Mouse (Mus musculus) megakaryocyte, embryonic 14.5 days (primary cell): ENCODE results near the gene Atp6v1g1. TPM values are rescaled to one million over a fixed set of nuclear protein-coding genes. Genes with fewer than 3 reads are reported as not detected.

Experiments
- H3K27me3 ChIP-seq: replicated peaks from 2 replicates; pipeline ENCODE3; 2012; ENCODE audit warnings: inconsistent platforms
- H3K36me3 ChIP-seq: replicated peaks from 2 replicates; pipeline ENCODE3; 2012; ENCODE audit warnings: low read length, inconsistent platforms, mixed read lengths
- H3K4me1 ChIP-seq: 2 replicates; pipeline ENCODE4 v1.6.1; 2012; ENCODE audit warnings: inconsistent platforms
- H3K4me3 ChIP-seq: replicated peaks from 2 replicates; pipeline ENCODE3; 2012; ENCODE audit warnings: moderate library complexity, mild to moderate bottlenecking, inconsistent platforms
- H3K9me3 ChIP-seq: 2 replicates; pipeline ENCODE4 v1.6.1; 2012; ENCODE audit warnings: inconsistent platforms
- FLI1 ChIP-seq: IDR thresholded peaks from 2 replicates; pipeline ENCODE4 v1.6.1; 2012; ENCODE audit warnings: low read length, inconsistent platforms, mixed read lengths
- GATA1 ChIP-seq: IDR thresholded peaks from 3 replicates; pipeline ENCODE4 v1.6.1; 2012; ENCODE audit warnings: mixed read lengths, low read length, inconsistent platforms, borderline replicate concordance
- polyA plus RNA-seq: library from polyadenylated mRNA; stranded (reverse); fragments of >175 nt; gene quantifications from 2 replicates; pipeline ENCODE4 v1.2.3, GENCODE M21; 2012; ENCODE audit warnings: low replicate concordance; ENCODE audit not compliant: insufficient read depth

Atp6v1g1 gene
- polyA plus RNA-seq, 1 experiment = 191 TPM

DNA sequence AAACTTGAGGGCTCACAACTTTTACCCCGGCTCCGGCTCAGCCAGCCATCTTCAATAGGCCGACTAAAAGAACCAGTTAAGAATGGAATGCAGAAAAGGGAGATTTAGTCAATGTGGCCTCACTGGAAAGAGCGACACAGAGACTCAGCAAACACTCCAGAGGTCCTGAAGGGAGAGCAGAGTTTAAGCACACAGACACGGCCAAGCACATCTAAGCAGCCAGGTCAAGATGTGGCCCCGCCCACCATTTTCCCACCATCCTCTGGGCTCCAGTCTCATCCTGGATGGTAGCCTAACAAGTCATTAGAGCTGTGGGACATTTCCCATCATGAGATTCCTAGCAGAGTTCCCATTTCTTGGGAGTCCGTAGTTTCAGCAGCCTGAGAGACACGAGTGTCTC, 24.8 kb downstream of the Atp6v1g1 start:
- H3K4me1 ChIP-seq = no peaks in the 10 kb centered on the region
- peaks cover 82% of the 10 kb centered on the region for H3K36me3 ChIP-seq
- TF ChIP-seq FLI1 (no peak), GATA1 (no peak)
- H3K27me3 ChIP-seq = peaks cover 2% of the 10 kb centered on the region
- H3K9me3 ChIP-seq = no peaks in the 10 kb centered on the region
- H3K4me3 ChIP-seq = no peak overlapping the region

- H3K4me3 ChIP-seq = no peak overlapping the region
- no peaks in the 10 kb centered on the region for H3K27me3 ChIP-seq
- H3K36me3 ChIP-seq = peaks cover 72% of the 10 kb centered on the region
- no peaks in the 10 kb centered on the region for H3K4me1 ChIP-seq
- TF ChIP-seq FLI1 (no peak), GATA1 (no peak)
- H3K9me3 ChIP-seq = no peaks in the 10 kb centered on the region
Observed at GRCm38 (mm10) chr4:63570208-63570781, 25.7 kb downstream of the Atp6v1g1 start.

GRCm38 (mm10) chr4:63572621-63573020, 28.0 kb downstream of the Atp6v1g1 start:
- Histone ChIP-seq H3K9me3 (peaks cover 4% of the 10 kb centered on the region), H3K4me1 (no peaks in the 10 kb centered on the region), H3K36me3 (peaks cover 60% of the 10 kb centered on the region), H3K27me3 (no peaks in the 10 kb centered on the region), H3K4me3 (peak overlapping the region; percentile 21)
- TF ChIP-seq FLI1 (no peak), GATA1 (no peak)

DNA sequence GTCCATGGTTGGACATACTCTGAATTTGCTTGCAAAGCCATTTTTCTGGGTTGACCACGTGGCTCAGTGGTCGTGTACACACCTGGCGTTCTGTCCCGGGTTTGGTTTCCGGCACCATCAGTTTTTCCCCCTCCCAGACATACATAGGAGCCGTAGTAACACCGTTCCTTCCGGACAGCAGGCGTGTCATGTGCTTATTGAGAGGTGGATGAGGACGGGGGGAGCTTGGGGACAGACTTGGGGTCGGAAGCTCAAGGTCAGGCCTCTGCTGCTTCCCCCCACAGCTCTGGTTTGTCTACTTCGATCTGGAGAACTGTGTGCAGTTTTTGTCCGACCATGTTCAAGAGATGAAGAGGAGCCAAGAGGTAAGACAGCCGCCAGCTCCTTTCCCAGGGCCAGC, 35.1 kb downstream of the Atp6v1g1 start:
- no peaks in the 10 kb centered on the region for H3K27me3 ChIP-seq
- no peaks in the 10 kb centered on the region for H3K4me1 ChIP-seq
- peaks cover 41% of the 10 kb centered on the region for H3K36me3 ChIP-seq
- peaks cover 9% of the 10 kb centered on the region for H3K9me3 ChIP-seq
- H3K4me3 ChIP-seq = no peak overlapping the region
- TF ChIP-seq GATA1 = no peak
- TF ChIP-seq FLI1 = no peak

GRCm38 (mm10) chr4:63580078-63580477, 35.5 kb downstream of the Atp6v1g1 start:
- Histone ChIP-seq H3K4me1 (no peaks in the 10 kb centered on the region), H3K36me3 (peaks cover 41% of the 10 kb centered on the region), H3K9me3 (peaks cover 9% of the 10 kb centered on the region), H3K4me3 (no peak overlapping the region), H3K27me3 (no peaks in the 10 kb centered on the region)
- TF ChIP-seq FLI1 (no peak), GATA1 (no peak)

- Histone ChIP-seq H3K4me3 (no peak overlapping the region), H3K9me3 (peaks cover 5% of the 10 kb centered on the region), H3K4me1 (no peaks in the 10 kb centered on the region), H3K27me3 (no peaks in the 10 kb centered on the region), H3K36me3 (peaks cover 38% of the 10 kb centered on the region)
- TF ChIP-seq GATA1 = no peak
- no peak for TF ChIP-seq FLI1
Observed at GRCm38 (mm10) chr4:63582580-63582979, 38.0 kb downstream of the Atp6v1g1 start.

GRCm38 (mm10) chr4:63585216-63585615, 40.6 kb downstream of the Atp6v1g1 start:
- Histone ChIP-seq H3K36me3 (peaks cover 25% of the 10 kb centered on the region), H3K27me3 (no peaks in the 10 kb centered on the region)

GRCm38 (mm10) chr4:63586240-63586639, 41.7 kb downstream of the Atp6v1g1 start:
- Histone ChIP-seq H3K4me3 (no peak overlapping the region), H3K9me3 (no peaks in the 10 kb centered on the region), H3K27me3 (no peaks in the 10 kb centered on the region), H3K4me1 (no peaks in the 10 kb centered on the region), H3K36me3 (peaks cover 17% of the 10 kb centered on the region)
- TF ChIP-seq GATA1 (no peak), FLI1 (no peak)

More at GRCm38 (mm10) chr4:63585216-63585615, 40.6 kb downstream of the Atp6v1g1 start:
- H3K4me3 ChIP-seq = no peak overlapping the region
- no peak for TF ChIP-seq GATA1
- no peak for TF ChIP-seq FLI1
- H3K9me3 ChIP-seq = no peaks in the 10 kb centered on the region
- H3K4me1 ChIP-seq = no peaks in the 10 kb centered on the region

GRCm38 (mm10) chr4:63589987-63590386, 45.4 kb downstream of the Atp6v1g1 start:
- H3K4me3 ChIP-seq = no peak overlapping the region
- no peaks in the 10 kb centered on the region for H3K36me3 ChIP-seq
- no peaks in the 10 kb centered on the region for H3K9me3 ChIP-seq
- no peaks in the 10 kb centered on the region for H3K4me1 ChIP-seq
- TF ChIP-seq GATA1 (no peak), FLI1 (no peak)
- H3K27me3 ChIP-seq = peaks cover 2% of the 10 kb centered on the region

DNA sequence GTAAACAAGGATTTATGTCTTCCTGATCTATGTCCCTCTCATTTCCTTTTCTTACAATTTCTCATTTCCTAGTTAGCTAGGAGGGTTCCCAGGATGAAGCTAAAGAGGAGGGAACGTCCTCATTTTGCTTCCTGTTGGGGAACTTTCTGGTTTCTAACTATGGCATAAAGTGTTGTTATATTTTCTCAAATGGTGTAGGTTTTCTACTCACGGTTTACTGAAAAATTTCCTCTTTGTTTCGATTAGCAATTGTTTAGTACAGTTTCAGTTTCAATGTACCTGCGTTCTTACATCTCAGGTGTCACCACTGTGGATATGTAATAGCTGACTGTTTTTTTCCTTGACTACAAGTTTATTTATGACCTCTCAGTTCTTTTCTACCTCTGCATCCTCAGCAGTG, 46.0 kb downstream of the Atp6v1g1 start:
- Histone ChIP-seq H3K36me3 (no peaks in the 10 kb centered on the region), H3K4me1 (no peaks in the 10 kb centered on the region), H3K4me3 (no peak overlapping the region), H3K27me3 (peaks cover 2% of the 10 kb centered on the region), H3K9me3 (no peaks in the 10 kb centered on the region)
- no peak for TF ChIP-seq FLI1
- TF ChIP-seq GATA1 = no peak

GRCm38 (mm10) chr4:63594459-63595110, 50.0 kb downstream of the Atp6v1g1 start:
- H3K4me3 ChIP-seq = no peak overlapping the region
- H3K27me3 ChIP-seq = peaks cover 7% of the 10 kb centered on the region
- peaks cover 27% of the 10 kb centered on the region for H3K9me3 ChIP-seq
- TF ChIP-seq FLI1 = no peak
- TF ChIP-seq GATA1 = no peak
- no peaks in the 10 kb centered on the region for H3K4me1 ChIP-seq
- no peaks in the 10 kb centered on the region for H3K36me3 ChIP-seq
